Mouse (Mus musculus): ENCODE data around the gene Sdsl.

The Sdsl gene

DNA sequence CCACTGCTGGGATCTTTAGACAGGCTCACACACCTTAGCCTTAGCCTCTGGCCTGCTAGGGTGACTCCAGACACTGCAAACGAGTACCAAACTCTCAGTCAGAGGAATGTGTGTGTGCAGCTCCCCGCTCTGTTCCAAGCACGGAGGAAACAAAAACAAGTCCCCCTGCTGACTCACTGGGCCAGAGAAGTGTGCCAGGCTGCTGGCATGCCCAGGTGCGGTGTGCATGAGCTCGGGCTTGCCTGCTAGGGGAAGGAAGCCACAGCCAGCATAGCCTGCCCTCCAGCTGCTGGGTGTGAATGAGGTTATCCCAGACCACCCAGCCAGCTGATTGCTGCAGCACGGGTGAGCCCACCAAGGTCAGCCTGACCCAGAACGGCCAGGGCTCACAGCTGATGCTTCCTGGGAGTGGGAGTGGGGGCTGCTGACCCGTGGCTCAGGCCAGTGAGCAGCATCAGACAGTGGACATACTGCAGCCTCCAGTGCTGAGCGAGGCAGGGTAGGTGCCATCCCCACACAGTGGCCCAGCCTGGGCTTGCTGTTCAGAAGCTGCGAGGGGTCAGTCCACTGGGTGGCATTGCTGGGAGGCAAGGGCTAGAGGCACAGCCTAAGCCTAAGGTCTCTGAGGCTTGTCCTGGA lies 22.6 kb upstream of the Sdsl start:
- peak; percentile 33 to 59 for DNase-seq (ENCODE audit: low spot score in 2 of 2)

DNA sequence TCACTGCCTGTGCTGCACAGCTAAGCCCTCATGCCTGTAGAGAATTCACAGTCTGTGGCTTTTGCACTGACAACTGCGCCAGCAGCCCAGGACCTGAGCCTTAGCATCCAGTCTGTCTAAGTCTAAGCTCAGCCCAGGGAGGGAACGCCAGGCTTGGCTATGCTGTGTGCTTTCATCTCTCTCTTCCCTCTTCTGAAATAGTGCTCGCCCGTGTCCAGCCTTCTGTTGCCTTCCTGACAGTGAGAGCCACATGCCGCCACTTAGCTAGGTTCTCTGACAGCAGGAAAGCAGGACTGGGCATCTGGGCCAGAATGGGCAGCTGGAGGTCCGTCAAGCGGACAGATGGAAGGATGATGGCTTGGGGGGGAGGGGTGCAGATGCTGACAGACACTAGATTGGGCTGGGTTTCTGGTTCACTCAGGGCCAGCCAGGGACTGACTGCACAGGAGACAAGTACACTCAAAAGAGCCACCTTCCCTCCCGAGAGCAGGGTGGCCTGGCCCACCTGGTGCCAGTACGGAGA lies 21.3 kb upstream of the Sdsl start:
- DNase-seq (ENCODE audit: low spot score in 2 of 2): no peak

GRCm38 (mm10) chr5:120493440-120493839 lies 20.8 kb upstream of the Sdsl start:
- no peak for DNase-seq (ENCODE audit: low spot score in 2 of 2)

DNA sequence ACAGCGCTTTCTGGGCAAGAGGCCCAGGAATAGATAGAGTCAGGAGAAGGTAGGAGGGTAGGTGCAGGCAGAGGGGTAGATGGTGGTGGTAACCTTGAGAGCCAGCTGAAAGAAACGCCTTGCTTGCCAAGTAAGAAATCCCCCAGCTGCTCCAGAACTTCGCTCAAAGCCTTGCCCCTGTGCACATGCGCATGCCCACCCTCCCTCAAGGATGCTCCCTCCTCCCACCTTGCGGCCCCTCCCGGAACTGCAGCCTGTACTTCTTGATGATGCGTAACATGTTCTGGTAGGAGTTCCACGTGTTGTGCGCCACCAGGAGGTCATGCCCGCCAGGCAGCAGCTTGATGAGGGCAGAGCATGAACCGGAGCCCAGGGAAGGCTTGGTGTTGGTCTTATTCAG lies 19.8 kb upstream of the Sdsl start:
- DNase-seq (ENCODE audit: low spot score in 2 of 2): no peak

DNA sequence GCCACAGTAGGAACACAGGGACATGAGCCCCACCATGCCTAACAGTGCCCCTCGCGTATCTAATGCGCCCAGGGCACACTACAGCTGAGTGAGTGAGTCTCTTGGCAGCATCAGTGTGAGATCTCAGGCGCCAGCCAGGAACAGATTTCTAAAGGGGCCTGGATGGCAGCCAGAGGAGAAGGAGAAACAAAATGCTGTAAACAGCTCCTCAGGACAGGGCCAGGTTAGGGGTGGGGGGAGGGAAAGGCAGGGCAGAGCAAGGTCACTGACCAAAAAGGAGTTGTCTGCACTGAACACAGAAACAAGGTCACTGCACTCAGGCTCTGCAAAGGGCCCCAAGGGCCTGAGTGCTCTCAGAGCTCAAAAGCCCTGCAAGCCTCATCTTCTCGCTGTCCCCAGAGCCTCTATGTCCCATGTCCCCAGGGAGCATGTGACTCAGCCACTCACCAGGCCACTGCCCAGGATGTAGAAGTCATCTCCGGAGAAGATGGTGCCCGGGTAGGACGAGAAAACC lies 18.1 kb upstream of the Sdsl start:
- peak in 1 of 2 experiments; percentile 63 for DNase-seq (ENCODE audit: low spot score in 2 of 2)

DNA sequence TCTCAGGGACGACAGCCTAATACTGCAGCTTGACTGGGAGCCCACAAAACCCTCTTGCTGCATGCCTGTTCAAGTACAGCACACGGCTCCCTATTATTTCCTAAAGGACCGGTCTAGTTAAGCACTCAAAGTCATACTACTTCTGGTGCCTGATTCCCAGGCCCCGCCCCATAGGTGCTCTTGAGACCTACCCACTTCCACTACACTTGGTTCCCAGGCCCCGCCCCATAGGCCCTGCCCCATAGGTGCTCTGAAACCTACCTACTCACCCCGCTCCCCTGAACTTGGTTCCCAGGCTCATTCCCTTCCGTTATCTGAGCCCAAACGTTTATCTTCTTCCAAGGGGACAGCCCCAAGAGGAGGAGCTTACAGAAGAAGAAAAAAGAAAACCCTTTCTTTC lies 15.2 kb upstream of the Sdsl start:
- no peak for DNase-seq (ENCODE audit: low spot score in 2 of 2)

DNA sequence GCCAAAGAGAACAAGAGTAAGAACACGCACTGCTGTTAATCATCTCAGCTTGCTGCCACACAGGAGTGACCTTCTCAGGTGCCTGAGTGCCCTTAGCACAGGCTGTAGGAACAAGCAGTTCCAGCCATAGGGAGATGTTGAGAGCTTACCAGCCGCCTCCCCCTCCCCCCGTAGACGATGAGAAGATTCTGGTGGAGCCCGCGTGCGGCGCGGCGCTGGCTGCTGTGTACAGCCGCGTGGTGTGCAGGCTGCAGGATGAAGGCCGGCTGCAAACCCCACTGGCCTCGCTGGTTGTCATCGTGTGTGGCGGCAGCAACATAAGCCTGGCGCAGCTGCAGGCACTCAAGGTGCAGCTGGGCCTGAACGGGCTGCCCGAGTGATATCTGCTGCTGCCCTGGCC lies 10.8 kb upstream of the Sdsl start:
- no peak for DNase-seq (ENCODE audit: low spot score in 2 of 2)

- DNase-seq (ENCODE audit: low spot score in 2 of 2): no peak
These were observed 8.6 kb upstream of the Sdsl start for GRCm38 (mm10) chr5:120481205-120481604.

- no peak for DNase-seq (ENCODE audit: low spot score in 2 of 2)
These were observed 6.9 kb upstream of the Sdsl start for GRCm38 (mm10) chr5:120479538-120479937.

DNA sequence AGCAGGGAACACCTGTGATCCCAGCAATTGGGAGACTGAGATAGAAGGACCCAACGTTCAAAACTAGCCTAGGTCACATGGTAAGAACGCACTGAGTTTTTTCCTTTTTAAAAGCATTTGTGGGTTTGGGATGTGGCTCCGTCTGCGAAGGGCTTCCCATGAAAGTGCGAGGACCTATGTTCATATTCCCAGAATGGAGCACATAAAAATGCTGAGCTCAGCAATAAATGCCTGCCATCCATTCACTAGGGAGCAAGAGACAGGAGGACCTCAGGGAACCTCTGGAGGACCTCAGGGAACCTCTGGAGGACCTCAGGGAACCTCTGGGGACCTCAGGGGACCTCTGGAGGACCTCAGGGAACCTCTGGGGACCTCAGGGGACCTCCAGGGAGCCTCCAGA lies 5.4 kb upstream of the Sdsl start:
- no peak for DNase-seq (ENCODE audit: low spot score in 2 of 2)

DNA sequence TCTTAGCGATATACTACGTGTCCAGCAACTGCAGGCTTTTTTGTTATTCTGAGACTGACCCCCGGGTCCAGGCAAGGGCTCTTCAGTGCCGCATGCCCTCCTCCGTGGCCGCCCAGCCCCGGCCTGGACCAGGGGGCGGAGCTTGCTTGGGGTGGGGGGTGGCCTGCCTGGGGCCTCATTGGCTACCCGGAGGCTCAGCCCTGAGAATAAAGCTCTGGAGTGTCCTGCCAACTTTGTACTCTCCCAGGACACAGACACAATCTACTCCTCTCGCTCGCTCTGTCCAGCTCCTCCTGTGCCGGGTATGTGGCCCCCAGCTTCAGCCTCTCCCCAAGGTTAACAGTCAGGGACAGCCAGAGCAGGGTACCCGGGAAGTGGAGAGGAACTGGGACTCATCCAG lies 3.7 kb upstream of the Sdsl start, which contains the start of gene Sds:
Gene Sds, plus strand, starts transcription at position 231 of the 400 bp plus-strand sequence.
- no peak for DNase-seq (ENCODE audit: low spot score in 2 of 2)

GRCm38 (mm10) chr5:120475861-120476260 lies 3.3 kb upstream of the Sdsl start:
- no peak for DNase-seq (ENCODE audit: low spot score in 2 of 2)

GRCm38 (mm10) chr5:120473361-120473760 lies 751 bp upstream of the Sdsl start:
- no peak for DNase-seq (ENCODE audit: low spot score in 2 of 2)

GRCm38 (mm10) chr5:120471538-120471937 lies 1.1 kb downstream of the Sdsl start:
- no peak for DNase-seq (ENCODE audit: low spot score in 2 of 2)

DNA sequence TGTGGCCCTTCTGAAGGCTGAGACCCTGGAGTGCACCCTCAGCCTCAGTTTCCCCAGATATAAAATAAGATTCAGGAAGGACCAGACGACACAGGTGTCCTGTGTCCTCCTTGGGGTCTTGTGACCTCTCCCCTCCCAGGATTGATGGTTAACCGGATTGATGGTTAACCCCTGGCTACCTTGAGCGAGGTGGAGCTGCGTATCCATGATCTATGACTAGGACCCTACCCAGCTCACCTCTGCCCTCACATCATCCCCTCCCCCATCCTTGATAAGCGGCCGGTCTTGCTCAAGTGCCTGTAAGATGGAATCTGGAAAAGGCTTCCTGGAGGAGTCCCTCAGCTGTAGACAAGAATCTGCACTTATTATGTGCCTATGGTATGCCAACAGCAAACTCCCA lies 3.8 kb downstream of the Sdsl start:
- DNase-seq (ENCODE audit: low spot score in 2 of 2): no peak

- DNase-seq (ENCODE audit: low spot score in 2 of 2): no peak
These were observed 4.3 kb downstream of the Sdsl start for GRCm38 (mm10) chr5:120468336-120468735.

DNA sequence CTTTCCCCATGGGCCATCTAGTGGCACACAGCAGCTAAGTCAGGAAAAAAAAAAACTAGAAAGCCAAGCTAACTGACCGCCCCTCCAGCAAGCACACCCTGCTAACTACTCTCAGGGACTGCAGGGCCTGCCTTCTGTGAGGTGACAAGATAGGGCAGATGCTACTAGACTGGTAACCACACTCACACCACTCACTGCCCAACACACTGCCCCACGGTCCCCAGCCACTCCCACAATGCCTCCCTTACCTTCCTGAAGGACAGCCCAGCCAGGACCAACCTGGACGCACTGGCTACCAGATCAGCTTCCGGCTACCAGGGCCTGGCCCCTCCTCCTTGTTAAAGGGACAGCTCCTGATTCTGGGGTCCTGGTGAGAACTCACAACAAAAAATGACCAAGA lies 5.6 kb downstream of the Sdsl start:
- peak in 1 of 2 experiments; percentile 29 for DNase-seq (ENCODE audit: low spot score in 2 of 2)

- peak; percentile 48 to 73 for DNase-seq (ENCODE audit: low spot score in 2 of 2)
These were observed 6.8 kb downstream of the Sdsl start for GRCm38 (mm10) chr5:120465860-120466259.

- DNase-seq (ENCODE audit: low spot score in 2 of 2): no peak
These were observed 7.5 kb downstream of the Sdsl start for GRCm38 (mm10) chr5:120465062-120465461.

DNA sequence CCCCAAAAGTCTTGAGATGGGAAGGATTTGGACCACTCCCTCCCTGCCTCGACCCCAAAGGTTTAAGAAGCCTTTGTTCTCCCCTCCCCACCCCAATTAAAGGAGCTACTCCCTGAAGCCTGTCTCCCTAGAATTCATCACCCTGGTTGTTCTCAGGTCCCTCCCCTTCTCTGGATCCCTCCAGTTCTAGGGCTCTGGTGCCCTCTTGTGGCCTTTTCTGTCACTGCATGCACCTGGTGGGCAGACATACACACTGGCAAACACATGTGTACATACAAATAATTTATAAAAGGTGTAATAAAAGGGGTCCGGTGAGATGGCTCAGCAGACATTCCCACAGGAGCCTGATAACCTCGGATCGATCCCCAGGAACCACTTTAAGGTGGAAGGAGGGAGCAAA lies 8.3 kb downstream of the Sdsl start:
- DNase-seq (ENCODE audit: low spot score in 2 of 2): no peak

GRCm38 (mm10) chr5:120461902-120462301 lies 10.7 kb downstream of the Sdsl start:
- no peak for DNase-seq (ENCODE audit: low spot score in 2 of 2)

- DNase-seq (ENCODE audit: low spot score in 2 of 2): no peak
These were observed 13.5 kb downstream of the Sdsl start for GRCm38 (mm10) chr5:120459133-120459532.

- no peak for DNase-seq (ENCODE audit: low spot score in 2 of 2)
These were observed 15.0 kb downstream of the Sdsl start for GRCm38 (mm10) chr5:120457628-120458027.

Measured in heart, adult 9 months (tissue).